Mouse (Mus musculus): Measurements from ENCODE around the gene Isca2. TPM values are rescaled to one million over a fixed set of nuclear protein-coding genes. Genes with fewer than 3 reads are reported as not detected.

Gene Isca2
- polyA plus RNA-seq, 1 experiment = 44.7 TPM

DNA sequence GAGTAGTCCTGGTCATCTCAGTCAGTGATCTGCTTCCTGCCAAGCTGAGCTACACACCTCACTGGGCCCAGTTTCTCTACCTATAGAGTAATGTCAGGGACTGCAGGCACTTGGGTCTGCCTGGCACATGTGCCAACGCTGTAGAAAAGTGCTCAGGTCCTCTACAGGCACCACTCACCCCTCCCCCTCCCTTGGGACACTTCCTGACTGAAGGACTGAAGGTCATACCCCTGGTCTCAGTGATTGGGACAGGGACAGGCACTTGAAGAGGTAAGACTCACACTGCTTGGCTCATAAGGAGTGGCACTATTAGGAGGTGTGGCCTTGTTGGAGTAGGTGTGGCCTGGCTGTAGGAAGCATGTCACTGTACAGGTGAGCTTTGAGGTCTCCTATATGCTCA, 37.8 kb downstream of the Isca2 start:
- TF ChIP-seq CTCF (IDR thresholded peaks at IDR 0.05; ENCODE audit: borderline replicate concordance, insufficient read depth, low read length) = no peak
- TF ChIP-seq POLR2A (IDR thresholded peaks at IDR 0.05; ENCODE audit: low read depth, low read length) = no peak
- Histone ChIP-seq H3K4me3 (ENCODE audit: insufficient read depth, low read length) (no peak overlapping the region), H3K4me1 (ENCODE audit: control insufficient read depth, insufficient read depth, low read length) (no peaks in the 10 kb centered on the region), H3K27ac (ENCODE audit: insufficient read depth, low read length) (no peak overlapping the region)

DNA sequence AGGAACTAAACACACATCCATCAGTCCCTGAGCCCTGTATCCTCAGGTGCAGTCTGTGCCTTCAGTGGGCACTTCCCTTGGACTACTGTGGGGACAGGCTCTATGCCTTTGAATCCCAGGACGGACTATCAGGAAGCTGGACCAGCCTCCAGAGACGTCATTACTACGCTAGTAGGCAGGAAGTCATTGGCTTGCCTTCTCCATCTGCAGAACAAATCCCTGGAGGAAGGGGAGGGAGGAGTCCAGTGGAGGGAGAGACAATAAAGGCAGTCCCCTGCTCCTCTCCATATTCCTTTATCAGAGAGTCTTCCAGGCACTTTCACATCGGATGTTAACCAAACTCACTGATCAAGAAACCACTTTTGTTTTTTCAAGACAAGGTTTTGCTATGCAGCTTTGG, 38.5 kb downstream of the Isca2 start:
- Histone ChIP-seq H3K27ac (ENCODE audit: insufficient read depth, low read length) (no peak overlapping the region), H3K4me1 (ENCODE audit: control insufficient read depth, insufficient read depth, low read length) (no peaks in the 10 kb centered on the region), H3K4me3 (ENCODE audit: insufficient read depth, low read length) (no peak overlapping the region)
- TF ChIP-seq POLR2A (IDR thresholded peaks at IDR 0.05; ENCODE audit: low read depth, low read length) = no peak
- no peak for TF ChIP-seq CTCF (IDR thresholded peaks at IDR 0.05; ENCODE audit: borderline replicate concordance, insufficient read depth, low read length)

DNA sequence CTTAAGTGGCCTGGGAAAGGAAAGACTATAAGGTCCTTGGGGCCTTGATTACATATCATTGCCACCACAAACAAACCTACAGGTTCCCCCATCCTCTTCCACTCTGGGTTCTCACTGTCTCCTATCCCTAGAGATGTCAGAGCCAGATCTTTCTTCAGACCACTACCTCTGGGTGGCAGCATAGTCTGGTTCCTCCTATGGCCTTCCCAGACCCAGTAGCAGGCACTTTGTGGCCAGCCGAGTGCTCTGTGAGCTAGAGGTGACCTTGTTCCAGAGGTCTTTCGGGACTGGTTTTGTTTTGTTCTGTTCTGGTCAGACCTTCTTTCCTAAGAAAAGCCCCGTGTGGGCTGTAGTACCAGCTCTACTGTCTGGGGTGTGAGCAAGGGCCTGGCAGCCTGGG, 39.0 kb downstream of the Isca2 start:
- no peaks in the 10 kb centered on the region for H3K4me1 ChIP-seq (ENCODE audit: control insufficient read depth, insufficient read depth, low read length)
- TF ChIP-seq POLR2A (IDR thresholded peaks at IDR 0.05; ENCODE audit: low read depth, low read length) (no peak), CTCF (IDR thresholded peaks at IDR 0.05; ENCODE audit: borderline replicate concordance, insufficient read depth, low read length) (peak; percentile 31; the same call in 1 of the 2 replicates)

DNA sequence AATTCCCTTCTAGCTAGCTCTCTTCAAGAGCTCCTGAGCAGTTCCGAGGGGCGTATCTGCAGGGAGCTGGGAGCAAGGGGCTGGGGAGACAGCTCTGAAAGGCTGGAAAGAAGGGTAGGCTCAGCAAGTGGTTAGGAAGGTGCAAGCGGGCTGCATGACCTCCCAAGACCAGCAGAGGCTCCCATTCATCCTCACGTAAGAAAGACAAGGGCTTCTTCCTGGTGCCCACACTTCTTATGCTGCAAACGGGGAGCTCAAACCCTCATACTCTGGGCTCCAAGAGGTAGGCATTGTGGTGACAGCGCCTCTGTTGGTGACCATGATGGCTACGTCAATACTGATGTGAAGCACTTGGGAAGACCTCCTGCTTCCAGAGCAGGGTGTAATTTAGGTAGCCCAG, 40.7 kb downstream of the Isca2 start:
- Histone ChIP-seq H3K4me1 (ENCODE audit: control insufficient read depth, insufficient read depth, low read length) (no peaks in the 10 kb centered on the region), H3K27ac (ENCODE audit: insufficient read depth, low read length) (no peak overlapping the region), H3K4me3 (ENCODE audit: insufficient read depth, low read length) (no peak overlapping the region)
- no peak for TF ChIP-seq POLR2A (IDR thresholded peaks at IDR 0.05; ENCODE audit: low read depth, low read length)
- peak; percentile 47; the same call in 1 of the 2 replicates for TF ChIP-seq CTCF (IDR thresholded peaks at IDR 0.05; ENCODE audit: borderline replicate concordance, insufficient read depth, low read length)

More for the DNA sequence above, 39.0 kb downstream of the Isca2 start:
- Histone ChIP-seq H3K27ac (ENCODE audit: insufficient read depth, low read length) (no peak overlapping the region), H3K4me3 (ENCODE audit: insufficient read depth, low read length) (no peak overlapping the region)

DNA sequence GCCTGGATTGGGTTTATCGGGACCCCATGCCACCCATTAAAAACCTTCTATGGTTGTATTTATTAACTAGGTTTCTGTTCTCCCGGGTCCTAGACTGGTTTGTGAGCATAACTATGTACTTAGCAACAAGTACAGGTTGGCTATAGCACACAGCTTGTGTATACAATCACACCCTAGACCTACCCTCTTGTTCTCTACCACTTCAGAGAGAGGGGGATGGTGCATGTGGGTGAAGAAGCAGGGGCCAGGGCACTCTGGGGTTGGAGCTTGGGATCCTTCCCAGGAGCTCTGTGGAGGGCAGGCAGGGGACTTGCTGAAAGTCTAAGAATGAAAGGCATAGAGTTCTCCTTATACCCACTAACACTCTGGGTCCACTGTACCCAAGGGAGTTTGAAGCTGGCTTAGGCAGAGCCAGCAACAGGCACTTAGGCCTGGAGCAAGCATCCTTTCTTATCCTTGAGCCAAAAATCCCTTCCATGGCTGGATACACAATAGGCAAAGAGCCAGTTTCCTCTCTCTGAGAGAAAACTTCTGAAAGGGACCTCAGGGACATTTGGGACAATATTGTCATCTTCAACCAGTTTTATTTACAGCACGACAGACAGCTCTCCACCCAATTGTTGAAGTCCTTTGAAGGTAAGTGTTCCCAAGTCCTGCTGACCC, 41.7 kb downstream of the Isca2 start:
- H3K27ac ChIP-seq (ENCODE audit: insufficient read depth, low read length) = no peak overlapping the region
- no peak overlapping the region for H3K4me3 ChIP-seq (ENCODE audit: insufficient read depth, low read length)
- TF ChIP-seq CTCF (IDR thresholded peaks at IDR 0.05; ENCODE audit: borderline replicate concordance, insufficient read depth, low read length) (no peak), POLR2A (IDR thresholded peaks at IDR 0.05; ENCODE audit: low read depth, low read length) (no peak)
- H3K4me1 ChIP-seq (ENCODE audit: control insufficient read depth, insufficient read depth, low read length) = no peaks in the 10 kb centered on the region

DNA sequence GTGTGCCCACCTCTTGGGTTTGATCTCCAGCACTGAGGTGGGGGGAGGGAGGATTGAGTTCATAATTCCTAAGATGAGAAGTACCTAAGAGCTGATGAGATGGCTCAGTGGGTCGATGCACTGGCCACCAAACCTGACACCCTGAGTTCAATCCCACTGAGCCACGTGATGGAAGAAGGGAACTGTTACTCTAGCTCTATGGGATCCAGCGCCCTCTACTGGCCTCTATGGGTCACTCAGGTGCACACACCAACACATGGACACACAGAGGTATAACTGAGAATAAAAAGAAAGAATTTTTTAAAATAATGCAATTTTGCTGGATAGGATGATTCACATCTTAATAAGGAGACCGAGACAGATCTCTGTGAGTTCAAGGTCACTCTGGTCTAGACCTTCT, 45.4 kb downstream of the Isca2 start:
- no peak overlapping the region for H3K27ac ChIP-seq (ENCODE audit: insufficient read depth, low read length)
- H3K4me1 ChIP-seq (ENCODE audit: control insufficient read depth, insufficient read depth, low read length) = no peaks in the 10 kb centered on the region
- H3K4me3 ChIP-seq (ENCODE audit: insufficient read depth, low read length) = no peak overlapping the region
- no peak for TF ChIP-seq CTCF (IDR thresholded peaks at IDR 0.05; ENCODE audit: borderline replicate concordance, insufficient read depth, low read length)

GRCm38 (mm10) chr12:84819236-84820168, 46.5 kb downstream of the Isca2 start:
- Histone ChIP-seq H3K4me1 (ENCODE audit: control insufficient read depth, insufficient read depth, low read length) (no peaks in the 10 kb centered on the region), H3K4me3 (ENCODE audit: insufficient read depth, low read length) (no peak overlapping the region), H3K27ac (ENCODE audit: insufficient read depth, low read length) (no peak overlapping the region)
- no peak for TF ChIP-seq POLR2A (IDR thresholded peaks at IDR 0.05; ENCODE audit: low read depth, low read length)
- no peak for TF ChIP-seq CTCF (IDR thresholded peaks at IDR 0.05; ENCODE audit: borderline replicate concordance, insufficient read depth, low read length)

GRCm38 (mm10) chr12:84823601-84824000, 50.5 kb downstream of the Isca2 start:
- H3K4me3 ChIP-seq (ENCODE audit: insufficient read depth, low read length) = no peak overlapping the region
- H3K27ac ChIP-seq (ENCODE audit: insufficient read depth, low read length) = no peak overlapping the region
- no peak for TF ChIP-seq CTCF (IDR thresholded peaks at IDR 0.05; ENCODE audit: borderline replicate concordance, insufficient read depth, low read length)
- no peak for TF ChIP-seq POLR2A (IDR thresholded peaks at IDR 0.05; ENCODE audit: low read depth, low read length)
- H3K4me1 ChIP-seq (ENCODE audit: control insufficient read depth, insufficient read depth, low read length) = no peaks in the 10 kb centered on the region

GRCm38 (mm10) chr12:84824203-84824602, 51.2 kb downstream of the Isca2 start:
- no peaks in the 10 kb centered on the region for H3K4me1 ChIP-seq (ENCODE audit: control insufficient read depth, insufficient read depth, low read length)
- TF ChIP-seq CTCF (IDR thresholded peaks at IDR 0.05; ENCODE audit: borderline replicate concordance, insufficient read depth, low read length) = no peak
- TF ChIP-seq POLR2A (IDR thresholded peaks at IDR 0.05; ENCODE audit: low read depth, low read length) = no peak
- H3K27ac ChIP-seq (ENCODE audit: insufficient read depth, low read length) = no peak overlapping the region
- no peak overlapping the region for H3K4me3 ChIP-seq (ENCODE audit: insufficient read depth, low read length)

Other genes starting within 250 kb of the Isca2 start
- not detected in 2 replicates for gene Vsx2, start 203.5 kb upstream of the Isca2 start, polyA plus RNA-seq (2011; ENCODE audit: insufficient read length, low read depth, missing spikeins)
- gene Abcd4, start 155.8 kb upstream of the Isca2 start, polyA plus RNA-seq (2011; ENCODE audit: insufficient read length, low read depth, missing spikeins) = 14.7 and 18.2 TPM in 2 replicates
- not detected in 2 replicates for gene Vrtn, start 132.2 kb upstream of the Isca2 start, polyA plus RNA-seq (2011; ENCODE audit: insufficient read length, low read depth, missing spikeins)
- gene Syndig1l, start 74.4 kb upstream of the Isca2 start, polyA plus RNA-seq (2011; ENCODE audit: insufficient read length, low read depth, missing spikeins) = not detected in 2 replicates
- 203 and 205 TPM in 2 replicates for gene Npc2, start 99 bp upstream of the Isca2 start, polyA plus RNA-seq (2011; ENCODE audit: insufficient read length, low read depth, missing spikeins)
- gene Ltbp2, start 103.3 kb downstream of the Isca2 start, polyA plus RNA-seq (2011; ENCODE audit: insufficient read length, low read depth, missing spikeins) = 182 and 264 TPM in 2 replicates
- gene Fcf1, start 197.6 kb downstream of the Isca2 start, polyA plus RNA-seq (2011; ENCODE audit: insufficient read length, low read depth, missing spikeins) = 89.0 and 100 TPM in 2 replicates
- 29.0 and 29.4 TPM in 2 replicates for gene Arel1, start 197.6 kb downstream of the Isca2 start, polyA plus RNA-seq (2011; ENCODE audit: insufficient read length, low read depth, missing spikeins)
- 48.7 and 61.3 TPM in 2 replicates for gene Ylpm1, start 223.1 kb downstream of the Isca2 start, polyA plus RNA-seq (2011; ENCODE audit: insufficient read length, low read depth, missing spikeins)

Measured in embryonic fibroblast, embryonic 13.5 days (primary cell).